Mouse (Mus musculus): ENCODE results near the gene Sorcs2. TPM values are rescaled to one million over a fixed set of nuclear protein-coding genes. Genes with fewer than 3 reads are reported as not detected.
A peak's percentile ranks its signal among the peaks of the same experiment; 100 is the strongest.

Gene Sorcs2
- polyA plus RNA-seq, 1 experiment from 2014 or later: 5.1 TPM

GRCm38 (mm10) chr5:36075172-36076074 lies 322.5 kb downstream of the Sorcs2 start:
- Histone ChIP-seq H3K27ac (ENCODE audit: low read depth, low read length) (no peak overlapping the region), H3K9me3 (replicated peaks; ENCODE audit: control insufficient read depth, low read length) (no peaks in the 10 kb centered on the region), H3K4me1 (ENCODE audit: control insufficient read depth, insufficient read depth, low read length) (no peaks in the 10 kb centered on the region), H3K27me3 (replicated peaks; ENCODE audit: control insufficient read depth, insufficient read depth, low read length) (no peaks in the 10 kb centered on the region), H3K4me2 (ENCODE audit: low read length) (no peak overlapping the region), H3K4me3 (ENCODE audit: low read depth, low read length) (no peak overlapping the region), H3K36me3 (ENCODE audit: control insufficient read depth, insufficient read depth, low read length) (no peaks in the 10 kb centered on the region), H3K9ac (ENCODE audit: low read length) (no peak overlapping the region)
- DNase-seq (ENCODE audit: low spot score): no peak
- 56% methylated on average over 5 of the region's 5 CpGs for WGBS
- no peak for ATAC-seq

GRCm38 (mm10) chr5:36069503-36070360 lies 328.2 kb downstream of the Sorcs2 start:
- peaks cover 16% of the 10 kb centered on the region for H3K4me1 ChIP-seq (ENCODE audit: control insufficient read depth, insufficient read depth, low read length)
- H3K9ac ChIP-seq (ENCODE audit: low read length): no peak overlapping the region
- H3K27ac ChIP-seq (ENCODE audit: low read depth, low read length): peak overlapping the region; percentile 39; the same call in 1 of the 2 replicates
- no peaks in the 10 kb centered on the region for H3K36me3 ChIP-seq (ENCODE audit: control insufficient read depth, insufficient read depth, low read length)
- DNase-seq (ENCODE audit: low spot score) (peak; percentile 51), ATAC-seq (peak; percentile 68; the same call in 1 of the 2 replicates)
- WGBS: 33% methylated on average over 6 of the region's 6 CpGs
- H3K4me2 ChIP-seq (ENCODE audit: low read length): no peak overlapping the region
- H3K27me3 ChIP-seq (replicated peaks; ENCODE audit: control insufficient read depth, insufficient read depth, low read length): no peaks in the 10 kb centered on the region
- H3K4me3 ChIP-seq (ENCODE audit: low read depth, low read length): no peak overlapping the region
- no peaks in the 10 kb centered on the region for H3K9me3 ChIP-seq (replicated peaks; ENCODE audit: control insufficient read depth, low read length)

- no peaks in the 10 kb centered on the region for H3K27me3 ChIP-seq (replicated peaks; ENCODE audit: control insufficient read depth, insufficient read depth, low read length)
These were observed 330.2 kb downstream of the Sorcs2 start for GRCm38 (mm10) chr5:36067651-36068181.

GRCm38 (mm10) chr5:36057804-36058322 lies 340.1 kb downstream of the Sorcs2 start:
- H3K36me3 ChIP-seq (ENCODE audit: control insufficient read depth, insufficient read depth, low read length): no peaks in the 10 kb centered on the region
- DNase-seq (ENCODE audit: low spot score) (no peak), ATAC-seq (no peak)
- WGBS: 93% methylated on average over 14 of the region's 14 CpGs
- H3K4me1 ChIP-seq (ENCODE audit: control insufficient read depth, insufficient read depth, low read length): no peaks in the 10 kb centered on the region; the same call in 1 of the 2 replicates
- no peaks in the 10 kb centered on the region for H3K27me3 ChIP-seq (replicated peaks; ENCODE audit: control insufficient read depth, insufficient read depth, low read length)
- no peak overlapping the region for H3K4me3 ChIP-seq (ENCODE audit: low read depth, low read length)
- H3K27ac ChIP-seq (ENCODE audit: low read depth, low read length): no peak overlapping the region
- H3K9ac ChIP-seq (ENCODE audit: low read length): no peak overlapping the region
- no peaks in the 10 kb centered on the region for H3K9me3 ChIP-seq (replicated peaks; ENCODE audit: control insufficient read depth, low read length)
- H3K4me2 ChIP-seq (ENCODE audit: low read length): no peak overlapping the region

More at GRCm38 (mm10) chr5:36067651-36068181, 330.2 kb downstream of the Sorcs2 start:
- WGBS: 13% methylated on average over 8 of the region's 8 CpGs
- ATAC-seq: no peak
- no peak overlapping the region for H3K4me3 ChIP-seq (ENCODE audit: low read depth, low read length)
- no peaks in the 10 kb centered on the region for H3K9me3 ChIP-seq (replicated peaks; ENCODE audit: control insufficient read depth, low read length)
- H3K36me3 ChIP-seq (ENCODE audit: control insufficient read depth, insufficient read depth, low read length): no peaks in the 10 kb centered on the region
- H3K4me2 ChIP-seq (ENCODE audit: low read length): no peak overlapping the region
- H3K27ac ChIP-seq (ENCODE audit: low read depth, low read length): no peak overlapping the region
- DNase-seq (ENCODE audit: low spot score): peak; percentile 33
- no peak overlapping the region for H3K9ac ChIP-seq (ENCODE audit: low read length)
- peaks cover 16% of the 10 kb centered on the region for H3K4me1 ChIP-seq (ENCODE audit: control insufficient read depth, insufficient read depth, low read length)

- H3K9ac ChIP-seq (ENCODE audit: low read length): no peak overlapping the region
- WGBS: 93% methylated on average over 2 of the region's 2 CpGs
- H3K27me3 ChIP-seq (replicated peaks; ENCODE audit: control insufficient read depth, insufficient read depth, low read length): no peaks in the 10 kb centered on the region
- no peaks in the 10 kb centered on the region for H3K36me3 ChIP-seq (ENCODE audit: control insufficient read depth, insufficient read depth, low read length)
- no peak for ATAC-seq
- H3K4me3 ChIP-seq (ENCODE audit: low read depth, low read length): no peak overlapping the region
- no peaks in the 10 kb centered on the region; the same call in 1 of the 2 replicates for H3K4me1 ChIP-seq (ENCODE audit: control insufficient read depth, insufficient read depth, low read length)
- H3K27ac ChIP-seq (ENCODE audit: low read depth, low read length): no peak overlapping the region
- no peak for DNase-seq (ENCODE audit: low spot score)
- no peaks in the 10 kb centered on the region for H3K9me3 ChIP-seq (replicated peaks; ENCODE audit: control insufficient read depth, low read length)
- no peak overlapping the region for H3K4me2 ChIP-seq (ENCODE audit: low read length)
These were observed 341.0 kb downstream of the Sorcs2 start for GRCm38 (mm10) chr5:36056921-36057320.

- Histone ChIP-seq H3K9me3 (replicated peaks; ENCODE audit: control insufficient read depth, low read length) (no peaks in the 10 kb centered on the region), H3K4me1 (ENCODE audit: control insufficient read depth, insufficient read depth, low read length) (no peaks in the 10 kb centered on the region; the same call in 1 of the 2 replicates), H3K4me3 (ENCODE audit: low read depth, low read length) (no peak overlapping the region), H3K4me2 (ENCODE audit: low read length) (no peak overlapping the region), H3K36me3 (ENCODE audit: control insufficient read depth, insufficient read depth, low read length) (no peaks in the 10 kb centered on the region), H3K27me3 (replicated peaks; ENCODE audit: control insufficient read depth, insufficient read depth, low read length) (no peaks in the 10 kb centered on the region), H3K9ac (ENCODE audit: low read length) (no peak overlapping the region), H3K27ac (ENCODE audit: low read depth, low read length) (no peak overlapping the region)
- no peak for DNase-seq (ENCODE audit: low spot score)
- WGBS: 87% methylated on average over 14 of the region's 14 CpGs
- no peak for ATAC-seq
These were observed 342.1 kb downstream of the Sorcs2 start for GRCm38 (mm10) chr5:36055876-36056275.

- no peak overlapping the region for H3K4me2 ChIP-seq (ENCODE audit: low read length)
- no peaks in the 10 kb centered on the region for H3K9me3 ChIP-seq (replicated peaks; ENCODE audit: control insufficient read depth, low read length)
- H3K9ac ChIP-seq (ENCODE audit: low read length): no peak overlapping the region
- no peak overlapping the region for H3K27ac ChIP-seq (ENCODE audit: low read depth, low read length)
- DNase-seq (ENCODE audit: low spot score) (no peak), ATAC-seq (no peak)
- no peaks in the 10 kb centered on the region for H3K36me3 ChIP-seq (ENCODE audit: control insufficient read depth, insufficient read depth, low read length)
- no peaks in the 10 kb centered on the region; the same call in 1 of the 2 replicates for H3K4me1 ChIP-seq (ENCODE audit: control insufficient read depth, insufficient read depth, low read length)
- H3K27me3 ChIP-seq (replicated peaks; ENCODE audit: control insufficient read depth, insufficient read depth, low read length): no peaks in the 10 kb centered on the region
- 69% methylated on average over 3 of the region's 3 CpGs for WGBS
- H3K4me3 ChIP-seq (ENCODE audit: low read depth, low read length): no peak overlapping the region
These were observed 343.4 kb downstream of the Sorcs2 start for GRCm38 (mm10) chr5:36054498-36054897.

- no peaks in the 10 kb centered on the region for H3K27me3 ChIP-seq (replicated peaks; ENCODE audit: control insufficient read depth, insufficient read depth, low read length)
- H3K9ac ChIP-seq (ENCODE audit: low read length): no peak overlapping the region
- 93% methylated on average over 2 of the region's 2 CpGs for WGBS
- H3K9me3 ChIP-seq (replicated peaks; ENCODE audit: control insufficient read depth, low read length): no peaks in the 10 kb centered on the region
- no peak for DNase-seq (ENCODE audit: low spot score)
- H3K4me2 ChIP-seq (ENCODE audit: low read length): no peak overlapping the region
- peaks cover 14% of the 10 kb centered on the region for H3K4me1 ChIP-seq (ENCODE audit: control insufficient read depth, insufficient read depth, low read length)
- no peak overlapping the region for H3K27ac ChIP-seq (ENCODE audit: low read depth, low read length)
- ATAC-seq: no peak
- H3K4me3 ChIP-seq (ENCODE audit: low read depth, low read length): no peak overlapping the region
- H3K36me3 ChIP-seq (ENCODE audit: control insufficient read depth, insufficient read depth, low read length): no peaks in the 10 kb centered on the region
These were observed 354.8 kb downstream of the Sorcs2 start for GRCm38 (mm10) chr5:36043154-36043553.
